Mouse (Mus musculus) frontal cortex, adult (tissue): Measurements from ENCODE around the gene Cmtm6.

Source experiments
- ATAC-seq: cut with Nextera tagmentation; 2 replicates; pipeline ENCODE4 v1.9.2; 2017; ENCODE audit warnings: mild to moderate bottlenecking, moderate library complexity, mixed read lengths; ENCODE audit not compliant: low TSS enrichment

The Cmtm6 gene

DNA sequence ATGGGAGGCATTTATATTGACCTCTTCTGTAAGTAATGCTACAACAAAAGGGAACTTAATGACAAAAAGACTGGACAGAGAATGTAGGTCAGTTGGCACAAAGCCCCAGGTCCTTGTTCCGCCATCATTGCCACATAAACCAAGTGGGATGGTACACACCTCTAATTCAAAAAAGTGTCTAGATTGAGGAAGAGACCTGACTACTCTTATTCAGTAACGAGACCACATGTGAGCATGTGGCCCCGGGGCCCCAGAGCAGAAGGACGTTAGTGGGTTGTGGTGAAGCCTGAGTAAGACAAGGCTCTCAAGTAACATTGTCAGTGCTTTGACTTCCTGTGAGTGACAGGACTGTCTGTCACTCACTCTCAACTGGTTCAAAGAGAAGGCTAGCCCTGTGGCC, 39.3 kb downstream of the Cmtm6 start:
- no peak for ATAC-seq

GRCm38 (mm10) chr9:114771565-114771964, 40.6 kb downstream of the Cmtm6 start:
- ATAC-seq = no peak

DNA sequence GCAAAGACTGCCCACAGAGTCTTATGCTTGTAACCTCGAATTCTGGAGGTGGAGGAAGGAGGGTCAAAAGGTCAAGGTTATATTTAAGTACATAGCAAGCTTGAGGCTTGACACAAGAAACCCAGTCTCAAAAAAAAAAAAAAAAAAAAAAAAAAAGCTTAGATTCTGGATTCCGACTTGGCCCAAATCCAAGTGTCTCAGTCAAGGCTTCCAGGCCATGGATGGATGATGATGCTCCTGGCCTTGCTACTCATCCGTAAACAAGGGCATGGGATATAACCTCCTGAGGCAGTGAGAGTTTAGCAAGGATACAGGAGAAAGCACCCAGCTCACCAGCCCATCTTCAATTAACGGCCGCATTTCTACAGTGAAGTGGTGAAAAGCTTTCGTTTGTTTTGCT, 43.7 kb downstream of the Cmtm6 start:
- ATAC-seq = no peak

GRCm38 (mm10) chr9:114775272-114775671, 44.4 kb downstream of the Cmtm6 start:
- ATAC-seq = no peak

DNA sequence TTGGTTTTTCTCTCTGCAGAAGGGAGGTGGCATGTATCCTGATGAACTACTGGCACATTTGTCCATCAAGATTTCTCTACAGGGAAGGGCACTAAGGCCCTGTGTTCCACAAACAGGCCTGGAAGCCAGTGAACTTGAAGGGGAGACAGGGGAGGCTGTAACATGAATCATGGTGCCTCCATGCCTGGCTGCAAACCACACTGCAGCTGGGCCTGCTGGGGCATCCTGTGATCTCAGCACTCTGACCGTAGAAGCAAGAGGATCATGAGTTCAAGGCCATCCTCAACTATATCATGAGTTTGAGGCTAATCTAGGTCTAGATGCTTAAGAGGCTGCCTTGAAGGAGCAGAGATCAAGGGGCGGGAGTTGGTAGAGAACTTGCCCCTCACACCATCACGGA, 45.4 kb downstream of the Cmtm6 start:
- ATAC-seq = no peak

- ATAC-seq = no peak
Observed at GRCm38 (mm10) chr9:114777178-114778046, 46.5 kb downstream of the Cmtm6 start.

GRCm38 (mm10) chr9:114778047-114778390, 47.1 kb downstream of the Cmtm6 start:
- no peak for ATAC-seq

- ATAC-seq = no peak
Observed at GRCm38 (mm10) chr9:114778877-114779276, 48.0 kb downstream of the Cmtm6 start.

DNA sequence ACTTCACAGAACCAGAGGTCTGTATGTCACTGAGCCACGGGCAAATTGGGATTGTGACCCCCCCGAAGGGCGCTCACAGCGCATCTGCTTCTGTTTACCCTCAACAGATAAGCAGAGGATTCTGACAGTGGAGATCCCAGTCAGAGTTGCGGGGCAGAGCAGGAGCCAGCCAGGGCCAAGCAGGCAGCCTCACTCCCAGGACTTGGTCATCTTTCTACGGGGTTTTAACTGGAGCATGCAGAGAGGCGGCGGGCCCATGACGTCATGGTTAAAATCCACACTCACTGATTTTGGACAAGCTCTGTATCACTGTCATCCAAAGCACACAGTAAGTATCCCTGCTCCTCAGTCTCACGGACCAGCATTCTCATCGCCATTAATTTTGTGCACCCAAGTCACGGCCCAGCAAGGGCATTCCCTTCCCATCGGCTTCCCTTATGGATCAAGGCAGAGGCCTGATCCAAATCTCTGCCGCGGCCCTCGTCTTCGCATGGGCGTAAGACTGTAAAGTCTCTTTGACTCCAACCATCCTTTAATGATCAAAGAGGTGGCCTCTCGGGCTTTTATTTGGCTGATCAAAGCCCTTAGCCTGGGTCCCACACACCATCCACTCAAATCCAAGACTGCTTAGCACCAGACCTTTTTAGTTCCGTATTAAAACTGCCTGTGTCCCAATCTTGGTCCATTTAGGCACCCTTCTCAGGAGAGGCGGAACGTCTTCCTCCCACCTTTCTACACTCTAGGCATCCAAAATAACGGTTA, 49.2 kb downstream of the Cmtm6 start:
- no peak for ATAC-seq

- ATAC-seq = peak; percentile 57; the same call in 1 of the 2 replicates
Observed at GRCm38 (mm10) chr9:114780746-114781525, 50.0 kb downstream of the Cmtm6 start.

- ATAC-seq = peak; percentile 31; the same call in 1 of the 2 replicates
Observed at GRCm38 (mm10) chr9:114781526-114782212, 50.8 kb downstream of the Cmtm6 start, which contains the start of gene Cmtm7. Gene Cmtm7, minus strand, starts transcription at chr9:114781856.

DNA sequence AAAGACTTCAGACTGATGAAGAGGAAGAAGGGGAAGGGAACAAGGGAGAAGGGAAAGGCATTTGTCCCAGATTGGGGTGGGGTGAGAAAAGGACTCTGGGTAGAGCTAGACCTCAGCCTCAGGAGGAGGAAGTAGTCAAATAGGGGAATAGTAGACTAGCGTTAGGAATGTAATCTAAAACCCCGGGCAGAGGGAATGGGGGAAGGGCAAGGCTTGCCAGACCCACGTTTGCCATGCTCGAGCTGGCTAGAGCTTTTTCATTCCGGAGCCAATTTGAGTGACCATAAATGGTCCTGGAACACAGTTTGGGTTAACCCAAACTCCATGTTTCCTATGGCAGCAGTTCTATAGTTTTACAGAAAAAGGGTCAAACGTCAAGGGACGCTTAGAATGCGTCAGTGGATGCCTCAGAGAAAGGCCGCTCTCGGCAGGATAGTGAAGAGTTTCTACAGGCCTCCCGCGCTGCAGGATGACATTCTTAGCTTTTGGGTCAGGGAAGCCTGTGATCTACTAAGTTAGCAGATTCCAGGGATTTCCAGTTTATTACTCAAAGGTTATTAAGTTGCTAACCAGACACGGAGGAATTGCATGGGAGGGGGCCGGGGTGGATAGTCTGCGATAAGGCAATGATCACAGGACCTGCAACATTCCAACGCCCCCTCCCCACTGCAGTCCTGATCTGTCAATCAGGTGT, 54.7 kb downstream of the Cmtm6 start:
- ATAC-seq = no peak

DNA sequence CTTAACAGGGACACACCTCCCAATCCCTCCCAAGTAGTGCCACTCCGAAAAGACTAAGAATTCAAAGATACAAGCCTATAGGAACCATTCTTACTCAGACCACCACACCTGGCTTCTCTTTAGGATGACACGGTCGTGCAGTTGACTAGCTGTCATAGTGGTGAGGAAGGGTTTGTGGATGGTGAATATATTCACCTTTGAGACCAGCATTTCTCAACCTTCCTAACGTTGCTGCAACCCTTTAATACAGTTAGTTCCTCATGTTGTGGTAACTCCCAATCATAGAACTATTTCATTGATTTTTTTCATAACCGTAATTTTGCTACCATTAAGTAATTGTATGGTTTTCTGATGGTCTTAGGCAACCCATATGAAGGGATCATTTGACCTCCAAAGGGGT, 56.2 kb downstream of the Cmtm6 start:
- no peak for ATAC-seq

GRCm38 (mm10) chr9:114787716-114788115, 56.8 kb downstream of the Cmtm6 start:
- no peak for ATAC-seq

DNA sequence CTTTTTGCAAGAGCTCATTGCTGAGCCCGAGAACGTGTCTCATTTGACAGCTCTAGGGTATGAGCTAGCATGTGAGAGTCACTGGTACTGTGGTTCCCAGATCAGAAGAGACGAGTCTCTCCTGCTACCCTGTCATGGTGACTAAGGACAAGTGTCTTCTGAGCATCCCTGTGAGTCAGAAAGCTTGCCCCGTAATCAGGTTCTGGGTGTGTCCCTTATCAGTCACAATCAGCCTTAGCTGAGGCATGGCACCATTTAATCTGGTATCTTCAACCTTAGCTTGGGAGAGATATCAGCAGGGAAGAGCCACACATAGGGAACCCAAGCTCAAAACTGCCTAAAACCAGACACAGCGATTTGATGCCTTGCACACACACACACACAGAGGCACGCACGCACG, 57.8 kb downstream of the Cmtm6 start:
- ATAC-seq = no peak

DNA sequence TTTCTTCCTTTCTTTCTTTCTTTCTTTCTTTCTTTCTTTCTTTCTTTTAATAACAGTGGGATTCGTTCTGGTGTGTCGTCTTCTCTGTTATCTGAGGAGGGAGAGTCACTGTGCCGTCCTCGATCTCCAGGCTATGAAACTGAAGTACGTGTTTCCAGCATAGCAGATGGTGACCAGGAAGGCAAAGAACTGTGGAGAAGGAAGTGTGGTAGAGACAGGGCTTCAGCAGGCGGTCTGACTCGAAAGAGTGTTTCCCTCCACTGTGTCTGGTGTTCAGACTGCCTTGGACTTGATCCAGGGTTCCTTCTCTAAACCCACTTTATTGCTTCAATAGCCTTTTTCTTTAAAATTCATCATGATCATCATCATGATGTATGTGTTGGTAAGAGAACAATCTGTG, 58.6 kb downstream of the Cmtm6 start:
- no peak for ATAC-seq

DNA sequence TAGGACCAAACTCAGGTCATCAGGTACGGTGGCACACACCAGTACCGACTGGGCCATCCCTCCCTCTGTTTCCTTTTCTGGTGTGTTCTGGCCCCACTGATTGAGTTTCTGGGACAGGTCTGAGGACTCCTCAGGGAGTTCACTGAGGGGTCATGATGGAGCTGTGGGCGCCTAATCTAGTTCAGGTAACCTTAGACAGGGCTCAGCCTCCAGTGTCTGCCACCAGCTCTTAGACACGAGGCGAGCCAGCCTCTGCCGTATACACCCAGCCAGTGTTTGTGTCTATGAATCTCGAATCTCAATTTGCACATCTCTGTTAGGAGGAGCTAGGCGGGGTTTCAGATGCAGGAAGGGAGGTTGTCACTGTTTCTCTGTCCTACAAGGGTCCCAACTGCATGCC, 59.1 kb downstream of the Cmtm6 start:
- ATAC-seq = no peak

DNA sequence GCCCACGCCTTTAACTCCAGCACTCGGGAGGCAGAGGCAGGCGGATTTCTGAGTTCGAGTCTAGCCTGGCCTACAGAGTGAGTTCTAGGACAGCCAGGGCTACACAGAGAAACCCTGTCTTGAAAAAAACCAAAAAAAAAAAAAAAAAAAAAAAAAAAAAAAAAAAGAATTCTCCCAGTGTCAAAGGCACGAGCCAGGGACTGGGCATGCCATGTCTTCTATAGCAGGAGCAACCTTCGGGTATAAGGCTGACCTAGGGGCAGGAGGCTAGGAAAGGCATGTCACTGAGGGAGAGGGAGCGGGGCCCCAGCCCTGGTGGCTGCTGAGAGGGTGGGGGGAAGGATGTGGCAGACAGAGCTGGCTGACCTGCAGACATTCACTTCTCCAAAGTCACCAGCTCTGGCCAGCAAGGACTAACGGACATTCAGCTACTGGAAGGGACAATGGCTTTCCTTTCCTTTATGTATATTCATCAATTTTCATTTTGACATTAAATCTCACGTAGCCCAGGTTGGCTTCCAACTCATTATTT, 62.9 kb downstream of the Cmtm6 start:
- no peak for ATAC-seq

GRCm38 (mm10) chr9:114794491-114794890, 63.6 kb downstream of the Cmtm6 start:
- no peak for ATAC-seq

GRCm38 (mm10) chr9:114796473-114797050, 65.6 kb downstream of the Cmtm6 start:
- ATAC-seq = no peak
